Mouse (Mus musculus) thymus, postnatal 10 days (tissue): Measurements from ENCODE around the gene Diablo.
"Not testable (repeated sequence)": the region's sequence is repeated elsewhere in the genome, so short reads cannot be mapped to it uniquely, and the experiment has no call there.

ENCODE experiments used
- DNase-seq, 2 experiments: peaks; one replicate each; pipeline ENCODE4 v3.0.0; 2021; ENCODE audit warnings: low spot score in 2 of 2

Diablo gene

GRCm38 (mm10) chr5:123523692-123524392 lies at the start of gene Diablo:
Gene Diablo (minus strand): TSS chr5:123524176.
- DNase-seq: peak; percentile 99

- no peak for DNase-seq
Observed at GRCm38 (mm10) chr5:123573362-123573761, 49.4 kb upstream of the Diablo start.

- DNase-seq: peak; percentile 97 to 98
Observed at GRCm38 (mm10) chr5:123572357-123573186, 48.6 kb upstream of the Diablo start, which contains the start of gene Vps33a. Gene Vps33a (minus strand): TSS chr5:123573038.

- no peak for DNase-seq
Observed at GRCm38 (mm10) chr5:123561128-123561527, 37.2 kb upstream of the Diablo start.

- no peak for DNase-seq
Observed at GRCm38 (mm10) chr5:123559588-123559987, 35.6 kb upstream of the Diablo start.

- no peak for DNase-seq
Observed at GRCm38 (mm10) chr5:123556451-123556850, 32.5 kb upstream of the Diablo start.

GRCm38 (mm10) chr5:123555693-123556092 lies 31.7 kb upstream of the Diablo start:
- DNase-seq: no peak

GRCm38 (mm10) chr5:123533801-123534200 lies 9.8 kb upstream of the Diablo start:
- DNase-seq: peak in 1 of 2 experiments; percentile 1

- peak in 1 of 2 experiments; percentile 1 for DNase-seq
Observed at GRCm38 (mm10) chr5:123530056-123530455, 6.1 kb upstream of the Diablo start.

- DNase-seq: no peak
Observed at GRCm38 (mm10) chr5:123528641-123529040, 4.7 kb upstream of the Diablo start.

GRCm38 (mm10) chr5:123525916-123526495 lies 2.0 kb upstream of the Diablo start:
- no peak for DNase-seq

GRCm38 (mm10) chr5:123525281-123525680 lies 1.3 kb upstream of the Diablo start, which contains the start of gene Gm49027:
Gene Gm49027 (minus strand): TSS chr5:123525488.
- no peak for DNase-seq

- DNase-seq: no peak
Observed at GRCm38 (mm10) chr5:123524393-123524750, 396 bp upstream of the Diablo start.

- DNase-seq: no peak
Observed at GRCm38 (mm10) chr5:123522166-123522565, 1.8 kb downstream of the Diablo start.

GRCm38 (mm10) chr5:123521621-123522020 lies 2.4 kb downstream of the Diablo start:
- no peak for DNase-seq

GRCm38 (mm10) chr5:123520666-123521065 lies 3.3 kb downstream of the Diablo start:
- DNase-seq: no peak

- no peak for DNase-seq
Observed at GRCm38 (mm10) chr5:123514871-123515270, 9.1 kb downstream of the Diablo start.

GRCm38 (mm10) chr5:123512102-123512501 lies 11.9 kb downstream of the Diablo start:
- no peak for DNase-seq

GRCm38 (mm10) chr5:123511426-123511825 lies 12.6 kb downstream of the Diablo start:
- DNase-seq: not testable (repeated sequence)

GRCm38 (mm10) chr5:123510160-123510559 lies 13.8 kb downstream of the Diablo start, which contains the start of gene B3gnt4:
Gene B3gnt4 (plus strand): TSS chr5:123510460.
- no peak for DNase-seq

- no peak for DNase-seq
Observed at GRCm38 (mm10) chr5:123508921-123509320, 15.1 kb downstream of the Diablo start.
